Mouse (Mus musculus) limb, embryonic 14.5 days (tissue): Measurements from ENCODE around the gene Rerg. TPM values are rescaled to one million over a fixed set of nuclear protein-coding genes. Genes with fewer than 3 reads are reported as not detected.
A peak's percentile ranks its signal among the peaks of the same experiment; 100 is the strongest.

Experiments used
- ATAC-seq: fragments of 200-750 bp; cut with Nextera tagmentation; 2 replicates; pipeline ENCODE4 v1.8.0; 2017; ENCODE audit warnings: low read depth, moderate number of reproducible peaks, moderate TSS enrichment; ENCODE audit not compliant: low FRiP score
- DNase-seq: peaks from one replicate; pipeline ENCODE4 v3.0.0-alpha.2; 2015; ENCODE audit warnings: low spot score
- H3K27ac ChIP-seq: fragments of 300-500 bp; sonication (generic); replicated peaks from 2 replicates; pipeline ENCODE4 v1.5.1; 2014; ENCODE audit warnings: low read depth, mild to moderate bottlenecking, low read length, moderate library complexity, mixed read lengths
- H3K27me3 ChIP-seq: fragments of 300-500 bp; sonication (generic); 2 replicates; pipeline ENCODE4 v1.6.1; 2014; ENCODE audit warnings: low read length, mixed read lengths; ENCODE audit not compliant: control insufficient read depth, insufficient read depth
- H3K36me3 ChIP-seq: fragments of 300-500 bp; sonication (generic); 2 replicates; pipeline ENCODE4 v1.6.1; 2014; ENCODE audit warnings: mild to moderate bottlenecking, low read length, moderate library complexity, mixed read lengths; ENCODE audit not compliant: control insufficient read depth, insufficient read depth
- H3K4me1 ChIP-seq: fragments of 300-500 bp; sonication (generic); 2 replicates; pipeline ENCODE4 v1.6.1; 2014; ENCODE audit warnings: antibody characterized with exemption, low read length, mixed read lengths; ENCODE audit not compliant: control insufficient read depth, insufficient read depth
- H3K4me2 ChIP-seq: fragments of 300-500 bp; sonication (generic); replicated peaks from 2 replicates; pipeline ENCODE4 v1.6.1; 2014; ENCODE audit warnings: low read depth, mild to moderate bottlenecking, low read length, moderate library complexity; ENCODE audit not compliant: severe bottlenecking
- H3K4me3 ChIP-seq: fragments of 300-500 bp; sonication (generic); replicated peaks from 2 replicates; pipeline ENCODE4 v1.5.1; 2014; ENCODE audit warnings: low read length
- H3K9ac ChIP-seq: fragments of 300-500 bp; sonication (generic); 2 replicates; pipeline ENCODE4 v1.6.1; 2014; ENCODE audit warnings: mild to moderate bottlenecking, low read depth, low read length, moderate library complexity; ENCODE audit not compliant: severe bottlenecking
- H3K9me3 ChIP-seq: fragments of 300-500 bp; sonication (generic); 2 replicates; pipeline ENCODE4 v1.6.1; 2016; ENCODE audit warnings: low read length; ENCODE audit not compliant: control insufficient read depth
- POLR2A ChIP-seq: fragments of 200-500 bp; IDR thresholded peaks from 2 replicates; pipeline ENCODE4 v1.8.0; 2012; ENCODE audit warnings: inconsistent platforms, mild to moderate bottlenecking, moderate library complexity, borderline replicate concordance; ENCODE audit not compliant: insufficient read depth, insufficient read length; ENCODE audit errors: extremely low read depth
- WGBS: fragments of 180-500 bp; shearing (Covaris S2); extraction: QIAGEN DNeasy Blood & Tissue Kit; methylation state at CpG from one replicate; pipeline ENCODE4 v1.1.7; 2014; 5-methylcytosine and 5-hydroxymethylcytosine counted together
- polyA plus RNA-seq, 2 experiments: library from polyadenylated mRNA; depleted of rRNA in 1 of 2; stranded (reverse) in 1 of 2; unstranded in 1 of 2; fragments of >200 nt; fragmentation: Nextera tagmentation in 1 of 2; extraction: Ambion mirVana in 1 of 2; gene quantifications; 2 replicates each; pipeline versions ENCODE4 v1.2.1 to v1.2.3; 2012 to 2014

Rerg gene
- polyA plus RNA-seq, 2 experiments: 22.1 to 33.6 TPM

DNA sequence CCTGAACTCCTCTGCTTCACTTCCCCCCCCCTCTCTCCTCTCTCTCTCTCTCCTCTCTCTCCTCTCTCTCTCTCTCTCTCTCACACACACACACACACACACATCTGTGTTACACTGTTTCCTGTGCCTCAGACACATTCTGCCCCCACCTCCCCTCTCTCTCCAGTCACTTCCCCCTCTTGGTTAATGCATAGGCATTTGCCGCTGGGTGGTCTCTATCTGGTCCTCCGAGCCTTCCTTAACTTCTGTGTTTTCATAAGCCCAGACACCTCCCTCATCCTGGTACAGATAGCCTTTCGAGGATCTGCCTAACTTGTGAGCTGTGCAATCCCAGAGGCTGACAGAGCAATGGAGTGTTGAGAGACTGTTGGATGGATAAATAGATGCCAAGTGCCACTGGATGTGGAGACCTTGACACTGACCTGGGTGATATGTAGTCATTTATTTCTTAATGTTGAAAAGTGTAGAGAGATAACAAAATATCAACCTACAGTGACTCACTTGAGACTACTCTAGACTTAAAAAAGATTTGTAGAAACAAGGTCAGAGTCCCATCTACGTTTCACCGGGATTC, 29.0 kb downstream of the Rerg start:
- no peak for TF ChIP-seq POLR2A
- no peak for ATAC-seq
- Histone ChIP-seq H3K9ac (no peak overlapping the region), H3K27me3 (no peaks in the 10 kb centered on the region), H3K4me1 (peaks cover 6% of the 10 kb centered on the region), H3K4me3 (no peak overlapping the region), H3K9me3 (no peaks in the 10 kb centered on the region), H3K36me3 (no peaks in the 10 kb centered on the region), H3K4me2 (no peak overlapping the region), H3K27ac (no peak overlapping the region)
- WGBS: 66% methylated on average over 5 of the region's 5 CpGs
- no peak for DNase-seq

DNA sequence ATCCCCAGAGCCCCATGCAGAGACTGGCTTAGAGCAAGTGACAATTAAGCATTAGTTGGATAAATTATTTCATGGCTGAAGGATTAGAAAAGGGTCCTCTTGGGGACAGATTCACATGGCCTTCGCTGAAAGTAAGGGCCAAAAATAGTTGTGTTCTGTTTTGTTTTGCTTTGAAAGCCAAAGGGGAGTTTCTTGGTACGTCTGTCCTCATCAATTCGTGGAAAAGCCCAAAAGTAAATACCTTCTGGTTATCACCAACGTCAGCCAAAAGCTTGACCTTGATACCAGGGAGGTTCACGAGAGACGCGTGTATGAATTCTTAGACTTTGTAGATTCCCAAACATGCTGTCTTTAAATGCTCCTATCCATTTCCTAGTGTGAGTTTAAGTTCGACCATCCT, 31.5 kb downstream of the Rerg start:
- H3K9ac ChIP-seq: no peak overlapping the region
- DNase-seq: no peak
- no peaks in the 10 kb centered on the region for H3K9me3 ChIP-seq
- H3K4me1 ChIP-seq: peaks cover 10% of the 10 kb centered on the region
- no peak overlapping the region for H3K4me2 ChIP-seq
- WGBS: 81% methylated on average over 8 of the region's 8 CpGs
- H3K27me3 ChIP-seq: no peaks in the 10 kb centered on the region
- H3K4me3 ChIP-seq: no peak overlapping the region
- H3K36me3 ChIP-seq: no peaks in the 10 kb centered on the region
- TF ChIP-seq POLR2A: no peak
- ATAC-seq: no peak
- H3K27ac ChIP-seq: no peak overlapping the region

DNA sequence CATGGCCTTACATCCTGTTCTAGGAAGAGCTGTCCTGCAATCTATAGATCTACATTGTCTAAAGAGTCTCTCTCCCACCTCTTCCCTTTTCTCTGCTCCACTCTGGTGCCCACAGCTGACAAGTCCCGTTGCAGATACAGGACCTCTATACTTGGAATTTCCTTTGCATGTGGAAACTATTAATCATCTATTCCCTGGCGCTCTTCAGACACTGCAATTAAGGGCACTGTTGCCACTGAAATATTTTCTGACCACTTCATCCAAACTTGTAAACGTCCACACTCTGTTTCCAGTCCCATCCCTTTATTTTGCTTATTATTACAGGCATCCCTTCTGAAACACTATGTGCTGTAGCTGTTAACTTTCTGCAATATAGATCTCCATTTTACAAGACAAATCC, 31.9 kb downstream of the Rerg start:
- ATAC-seq: no peak
- H3K9me3 ChIP-seq: no peaks in the 10 kb centered on the region
- WGBS: 14% methylated on average over 3 of the region's 3 CpGs
- H3K4me2 ChIP-seq: no peak overlapping the region
- DNase-seq: no peak
- no peaks in the 10 kb centered on the region for H3K27me3 ChIP-seq
- no peak overlapping the region for H3K4me3 ChIP-seq
- H3K4me1 ChIP-seq: peaks cover 10% of the 10 kb centered on the region
- no peaks in the 10 kb centered on the region for H3K36me3 ChIP-seq
- no peak overlapping the region for H3K9ac ChIP-seq
- H3K27ac ChIP-seq: no peak overlapping the region
- no peak for TF ChIP-seq POLR2A

DNA sequence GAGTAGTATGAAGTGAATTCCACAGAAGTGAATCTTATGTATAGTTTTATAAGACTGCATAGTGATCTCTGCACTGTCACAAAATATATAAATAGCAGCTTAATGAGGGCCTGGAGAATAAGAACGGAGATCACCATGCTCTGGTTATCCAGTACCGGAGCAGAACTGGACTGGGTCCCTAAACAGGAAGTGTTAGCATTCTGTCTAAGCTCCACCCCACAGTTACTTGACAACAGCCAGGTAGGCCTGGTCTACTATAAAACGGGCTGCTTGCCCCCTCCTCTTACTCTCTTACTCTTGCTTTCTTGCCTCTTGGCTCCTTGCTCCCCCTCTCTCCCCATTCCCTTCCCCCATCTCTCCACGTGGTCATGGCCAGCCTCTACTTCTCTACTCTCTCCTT, 33.9 kb downstream of the Rerg start:
- H3K36me3 ChIP-seq: no peaks in the 10 kb centered on the region
- no peak overlapping the region for H3K4me2 ChIP-seq
- no peaks in the 10 kb centered on the region for H3K9me3 ChIP-seq
- H3K9ac ChIP-seq: no peak overlapping the region
- TF ChIP-seq POLR2A: no peak
- no peak overlapping the region for H3K4me3 ChIP-seq
- ATAC-seq: no peak
- no peaks in the 10 kb centered on the region for H3K27me3 ChIP-seq
- no peak overlapping the region for H3K27ac ChIP-seq
- 73% methylated on average over 4 of the region's 4 CpGs for WGBS
- no peak for DNase-seq
- H3K4me1 ChIP-seq: peaks cover 8% of the 10 kb centered on the region; the same call in 1 of the 2 replicates

DNA sequence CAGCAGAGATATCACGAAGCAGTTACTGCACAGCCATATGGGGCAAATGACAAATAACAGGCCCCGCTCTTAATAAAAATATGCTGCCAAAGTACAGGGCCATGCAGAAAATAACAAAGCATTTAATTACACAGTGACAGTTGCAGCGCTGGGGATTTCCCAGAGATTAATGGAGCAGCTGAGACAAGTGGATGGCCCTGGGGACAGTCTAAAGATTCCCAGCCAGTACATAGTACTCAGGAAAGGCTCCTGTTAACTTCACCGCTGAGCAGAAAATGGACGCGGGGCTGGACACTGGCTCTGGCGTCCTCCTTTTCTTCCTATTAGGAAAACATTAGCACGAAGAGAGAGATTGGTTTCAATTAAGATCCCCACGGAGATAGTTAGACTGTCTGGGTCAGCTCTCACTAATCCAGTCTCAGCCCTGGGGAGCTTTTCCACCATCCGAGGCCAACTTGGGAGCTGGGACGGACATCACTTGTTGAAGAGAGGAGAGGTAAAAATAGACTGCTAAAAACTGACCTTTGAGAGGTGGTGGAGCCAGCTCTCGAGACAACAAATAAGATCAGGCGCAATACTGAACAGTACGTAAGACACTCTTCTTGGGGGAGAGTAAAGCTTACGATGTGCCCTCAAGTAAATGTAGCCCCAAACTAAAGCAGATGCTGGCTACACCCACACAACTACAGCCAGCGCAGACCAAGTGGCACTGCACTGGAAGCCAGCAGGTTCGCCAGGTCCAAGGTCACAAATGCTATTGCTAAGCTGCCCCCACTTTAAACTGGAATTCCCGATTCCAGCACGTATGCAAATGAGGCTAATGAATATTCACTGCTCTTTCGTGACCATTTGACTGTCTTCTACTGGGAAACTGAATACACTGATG, 34.5 kb downstream of the Rerg start:
- DNase-seq: peak; percentile 33
- Histone ChIP-seq H3K36me3 (no peaks in the 10 kb centered on the region), H3K4me2 (no peak overlapping the region), H3K4me3 (no peak overlapping the region), H3K27me3 (no peaks in the 10 kb centered on the region), H3K27ac (no peak overlapping the region), H3K9ac (no peak overlapping the region), H3K9me3 (no peaks in the 10 kb centered on the region), H3K4me1 (peaks cover 11% of the 10 kb centered on the region; the same call in 1 of the 2 replicates)
- 49% methylated on average over 20 of the region's 20 CpGs for WGBS
- peak; percentile 80 for ATAC-seq
- TF ChIP-seq POLR2A: no peak
